Mouse (Mus musculus) natural killer cell, adult 2 months (primary cell): ENCODE data around the gene Csnk1g2.
A peak's percentile ranks its signal among the peaks of the same experiment; 100 is the strongest.

Experiments used
- DNase-seq, 2 experiments: peaks; one replicate each; pipeline ENCODE4 v3.0.0; 2022; ENCODE audit warnings: low spot score in 2 of 2

The Csnk1g2 gene

GRCm38 (mm10) chr10:80665459-80665858 lies 42.8 kb downstream of the Csnk1g2 start:
- no peak for DNase-seq

GRCm38 (mm10) chr10:80665981-80666733 lies 43.5 kb downstream of the Csnk1g2 start:
- no peak for DNase-seq

- DNase-seq: no peak
Observed at GRCm38 (mm10) chr10:80666837-80667412, 44.3 kb downstream of the Csnk1g2 start.

- DNase-seq: peak; percentile 70 to 73
Observed at GRCm38 (mm10) chr10:80668614-80669013, 46.0 kb downstream of the Csnk1g2 start.

- no peak for DNase-seq
Observed at GRCm38 (mm10) chr10:80669018-80669417, 46.4 kb downstream of the Csnk1g2 start.

- no peak for DNase-seq
Observed at GRCm38 (mm10) chr10:80669737-80670485, 47.3 kb downstream of the Csnk1g2 start.

- DNase-seq: no peak
Observed at GRCm38 (mm10) chr10:80670531-80670930, 47.9 kb downstream of the Csnk1g2 start.

- DNase-seq: no peak
Observed at GRCm38 (mm10) chr10:80671251-80671650, 48.6 kb downstream of the Csnk1g2 start.

GRCm38 (mm10) chr10:80671936-80672690 lies 49.5 kb downstream of the Csnk1g2 start:
- DNase-seq: peak in 1 of 2 experiments; percentile 51

- no peak for DNase-seq
Observed at GRCm38 (mm10) chr10:80673690-80674089, 51.1 kb downstream of the Csnk1g2 start.

- DNase-seq: no peak
Observed at GRCm38 (mm10) chr10:80674161-80674711, 51.6 kb downstream of the Csnk1g2 start.

GRCm38 (mm10) chr10:80674851-80675404 lies 52.3 kb downstream of the Csnk1g2 start:
- no peak for DNase-seq

GRCm38 (mm10) chr10:80675405-80676197 lies 53.0 kb downstream of the Csnk1g2 start:
- DNase-seq: no peak

GRCm38 (mm10) chr10:80676198-80676928 lies 53.7 kb downstream of the Csnk1g2 start:
- peak; percentile 100 for DNase-seq

- peak; percentile 75 to 82 for DNase-seq
Observed at GRCm38 (mm10) chr10:80677128-80677875, 54.7 kb downstream of the Csnk1g2 start.

- DNase-seq: peak; percentile 82 to 88
Observed at GRCm38 (mm10) chr10:80677942-80678436, 55.4 kb downstream of the Csnk1g2 start, which contains the start of gene Mknk2. Gene Mknk2 (minus strand): TSS chr10:80678112.

GRCm38 (mm10) chr10:80678601-80679377 lies 56.2 kb downstream of the Csnk1g2 start:
- no peak for DNase-seq
